Mouse (Mus musculus): Measurements from ENCODE around the gene Nsg2.

GRCm38 (mm10) chr11:32105750-32106646 is 105.7 kb downstream of the Nsg2 start:
- TF ChIP-seq EP300 (IDR thresholded peaks at IDR 0.05; ENCODE audit: low read depth): no peak
- TF ChIP-seq CTCF (IDR thresholded peaks at IDR 0.05; ENCODE audit: low read depth): peak; percentile 34; the same call in 1 of the 2 replicates
